Mouse (Mus musculus) left cerebral cortex, postnatal 10 days (tissue): Measurements from ENCODE around the gene Ube4b. TPM values are rescaled to one million over a fixed set of nuclear protein-coding genes. Genes with fewer than 3 reads are reported as not detected.

Experiments
- DNase-seq, 2 experiments: peaks; one replicate each; pipeline ENCODE4 v3.0.0; 2021 to 2022; ENCODE audit warnings: low spot score in 2 of 2, mixed read lengths in 1 of 2; ENCODE audit errors: extremely low spot score in 1 of 2
- intact Hi-C: fragments of 180-260 bp; cut with DNase I; formaldehyde crosslinking; loops from one replicate; pipeline ENCODE4 v1.15.1; 2025
- total RNA-seq, 2 experiments: library from RNA; stranded (reverse); gene quantifications; 2 replicates each; pipeline ENCODE4 v1.2.3; 2021

The Ube4b gene
- total RNA-seq, 2 experiments from 2014 or later: 104 to 119 TPM

- intact Hi-C loops: no loop called here
- no peak for DNase-seq
Observed at GRCm38 (mm10) chr4:149400878-149401590, 25.5 kb downstream of the Ube4b start.

GRCm38 (mm10) chr4:149399331-149399910, 27.1 kb downstream of the Ube4b start:
- intact Hi-C loops: no loop called here
- DNase-seq: no peak

- no peak for DNase-seq
- intact Hi-C loops: no loop called here
Observed at GRCm38 (mm10) chr4:149398181-149398735, 28.3 kb downstream of the Ube4b start.

DNA sequence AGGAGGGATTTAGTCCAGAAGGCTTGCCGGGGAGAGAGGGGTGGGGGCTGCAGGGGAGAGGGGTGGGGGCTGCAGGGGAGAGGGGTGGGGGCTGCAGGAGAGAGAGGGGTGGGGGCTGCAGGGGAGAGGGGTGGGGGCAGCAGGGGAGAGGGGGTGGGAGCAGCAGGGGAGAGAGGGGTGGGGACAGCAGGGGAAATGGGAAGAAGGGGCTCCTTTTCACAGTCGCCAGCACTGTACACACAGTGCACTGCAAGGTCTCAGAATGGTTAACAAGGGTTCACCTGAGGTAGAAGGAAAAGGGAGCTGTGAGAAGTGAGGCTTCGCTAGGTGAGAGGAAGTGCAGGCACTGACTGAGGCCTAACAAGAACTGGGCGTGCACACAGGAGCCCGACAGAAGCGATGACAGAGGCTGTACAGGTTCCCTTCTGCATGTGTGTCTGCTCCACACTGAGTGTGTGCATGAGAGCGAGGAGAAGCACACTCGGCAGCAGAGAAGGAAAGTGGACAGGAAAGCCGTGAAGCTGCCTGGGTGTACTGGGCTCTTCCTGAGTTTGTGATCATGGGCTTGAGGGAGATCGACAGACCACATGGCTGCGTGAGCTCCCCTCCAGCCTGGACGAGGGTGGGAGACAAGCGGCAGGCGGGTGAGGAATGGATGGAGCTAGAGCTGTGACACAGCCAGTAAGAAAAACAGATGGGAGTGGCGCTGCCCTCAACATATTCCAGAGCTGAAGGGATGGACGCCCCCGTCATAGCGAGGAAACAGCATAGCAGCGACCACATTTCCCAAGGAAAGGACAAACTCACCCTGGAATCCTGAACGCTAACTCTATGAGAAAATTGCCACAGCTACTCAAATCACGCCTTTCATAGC, 29.9 kb downstream of the Ube4b start:
- intact Hi-C loops: no loop called here
- DNase-seq: peak in 1 of 2 experiments; percentile 31

DNA sequence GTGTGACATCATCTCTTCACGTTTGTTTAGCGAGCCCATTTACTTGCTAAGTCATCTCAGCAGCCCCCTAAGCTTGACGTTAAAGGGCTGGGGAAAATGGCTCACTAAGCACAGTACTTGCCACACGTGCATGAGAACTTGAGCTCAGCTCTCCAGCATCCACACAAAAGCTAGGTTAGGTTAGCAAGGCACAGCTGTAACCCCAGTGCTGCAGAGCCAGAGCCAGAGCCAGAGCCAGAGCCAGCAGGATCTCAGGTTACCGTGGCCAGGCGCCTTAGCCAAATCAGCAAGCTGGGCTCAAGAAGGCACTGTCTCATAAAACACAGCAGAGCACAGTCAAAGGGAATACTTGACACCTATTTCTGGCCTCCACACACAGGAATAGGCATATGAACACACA, 31.0 kb downstream of the Ube4b start:
- intact Hi-C loops: no loop called here
- no peak for DNase-seq

DNA sequence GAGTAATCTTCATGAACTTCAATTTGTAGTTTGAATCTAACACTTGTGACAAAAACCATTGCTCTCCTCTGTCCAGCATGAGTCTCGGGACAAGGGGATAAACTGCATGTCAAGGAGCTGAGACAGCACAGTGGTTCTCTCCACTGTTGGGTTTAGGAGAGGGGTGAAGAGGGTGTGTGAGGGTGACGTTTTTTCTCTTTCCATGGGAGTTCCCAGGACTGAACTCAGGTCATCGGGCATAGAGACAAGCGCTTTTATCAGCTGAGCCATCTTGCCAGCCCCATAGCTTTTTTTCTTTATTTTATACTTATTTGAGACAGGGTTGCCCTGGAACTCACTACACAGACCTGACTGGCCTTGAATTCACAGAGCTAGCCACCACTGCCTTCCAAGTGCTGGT, 32.3 kb downstream of the Ube4b start:
- intact Hi-C loops: no loop called here
- no peak for DNase-seq

DNA sequence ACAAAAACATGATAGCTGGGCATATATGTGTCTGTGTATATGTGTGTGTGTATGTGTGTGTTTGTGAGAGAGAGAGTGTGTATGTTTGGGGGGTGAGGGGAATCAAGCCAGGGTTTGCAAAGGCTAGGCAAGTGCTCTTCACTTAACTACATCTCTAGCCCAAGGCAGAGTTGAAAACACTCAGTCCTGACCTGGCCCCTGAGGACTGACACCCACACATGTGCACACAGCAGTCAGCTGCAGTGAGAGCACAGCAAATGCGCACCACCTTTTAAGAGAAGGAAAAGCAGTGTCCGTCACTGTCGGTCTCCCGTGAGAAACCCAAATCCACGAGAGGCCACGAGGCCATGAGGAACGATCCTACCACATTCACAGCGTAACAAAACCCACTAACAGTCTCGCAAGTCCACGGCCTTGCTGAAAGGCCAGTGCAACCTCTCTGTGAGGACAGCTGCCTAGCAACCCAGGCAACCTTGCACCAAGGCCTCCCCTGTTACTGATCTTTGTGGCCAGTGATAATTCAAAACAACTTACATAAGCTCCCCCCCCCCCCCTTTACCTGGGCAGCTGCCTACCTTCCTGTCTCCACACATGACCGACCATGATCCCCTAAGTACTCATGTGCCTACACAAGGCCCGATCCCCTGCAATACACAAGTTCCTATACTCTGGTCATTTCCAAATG, 33.1 kb downstream of the Ube4b start:
- intact Hi-C loops: no loop called here
- DNase-seq: no peak

DNA sequence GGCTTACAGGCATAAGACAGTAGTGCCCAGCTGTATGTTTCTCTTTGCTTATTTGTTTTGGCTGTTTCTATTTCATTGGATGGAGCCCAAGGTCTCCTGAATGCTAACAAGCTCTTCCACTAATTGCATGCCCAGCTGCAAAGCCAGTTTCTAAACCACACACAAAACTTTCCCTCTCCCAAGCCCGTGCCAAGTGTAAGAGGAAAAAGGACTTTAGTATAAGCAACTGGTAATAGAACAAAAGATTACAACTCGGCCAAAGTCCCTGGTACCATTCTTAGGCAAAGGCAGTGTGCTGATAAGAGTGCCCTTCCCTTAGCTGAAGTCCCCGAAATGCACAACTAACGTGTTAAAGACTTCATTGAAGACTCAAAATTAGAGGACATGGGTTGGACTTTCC, 34.2 kb downstream of the Ube4b start:
- intact Hi-C loops: no loop called here

GRCm38 (mm10) chr4:149381001-149381400, 45.5 kb downstream of the Ube4b start:
- no peak for DNase-seq
- intact Hi-C loops: no loop called here

More for the DNA sequence above, 34.2 kb downstream of the Ube4b start:
- DNase-seq: no peak

- DNase-seq: peak in 1 of 2 experiments; percentile 29
- intact Hi-C loops: no loop called here
Observed at GRCm38 (mm10) chr4:149379881-149380280, 46.7 kb downstream of the Ube4b start.

DNA sequence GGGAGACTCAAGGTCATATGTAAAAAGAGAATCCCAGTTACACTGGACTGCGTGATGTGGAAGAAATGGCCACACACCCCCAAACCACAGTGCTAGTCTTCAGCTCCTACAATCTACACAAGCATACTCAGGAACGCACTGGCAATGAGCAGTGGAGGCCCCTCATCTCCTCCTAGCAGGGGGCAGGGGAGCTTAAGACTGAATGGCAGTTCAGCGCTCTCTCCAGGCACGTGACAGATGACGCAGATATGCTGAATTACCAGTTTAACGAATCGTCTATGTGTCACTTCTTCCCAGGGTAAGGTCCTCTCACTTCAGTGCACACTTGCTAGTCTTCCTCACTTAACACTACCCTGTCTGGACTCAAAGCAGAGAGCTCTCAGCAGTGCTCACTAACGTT, 47.7 kb downstream of the Ube4b start:
- intact Hi-C loops: no loop called here
- DNase-seq: no peak

GRCm38 (mm10) chr4:149376034-149376433, 50.5 kb downstream of the Ube4b start:
- no peak for DNase-seq
- intact Hi-C loops: no loop called here

DNA sequence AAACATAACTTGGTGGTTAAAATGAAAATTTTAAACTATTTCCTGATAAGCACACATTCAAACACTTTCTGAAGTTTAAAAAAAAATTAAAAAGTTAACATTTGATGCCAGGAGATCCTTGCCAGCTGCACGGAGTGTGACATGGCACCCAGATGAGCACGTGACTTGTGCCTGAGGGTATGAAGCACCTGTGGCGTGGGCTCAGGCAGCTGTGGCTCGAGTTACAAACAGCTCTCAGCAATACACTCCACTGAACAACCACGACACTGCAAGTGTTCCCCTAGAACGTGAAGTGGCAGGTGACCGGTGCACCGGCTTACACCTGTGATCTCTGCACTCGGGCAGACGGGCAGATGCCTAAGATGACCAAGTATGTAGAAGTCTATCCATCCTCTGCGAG, 51.9 kb downstream of the Ube4b start:
- intact Hi-C loops: no loop called here

GRCm38 (mm10) chr4:149373927-149374326, 52.6 kb downstream of the Ube4b start:
- no peak for DNase-seq
- intact Hi-C loops: no loop called here

More for the DNA sequence above, 51.9 kb downstream of the Ube4b start:
- DNase-seq: no peak

DNA sequence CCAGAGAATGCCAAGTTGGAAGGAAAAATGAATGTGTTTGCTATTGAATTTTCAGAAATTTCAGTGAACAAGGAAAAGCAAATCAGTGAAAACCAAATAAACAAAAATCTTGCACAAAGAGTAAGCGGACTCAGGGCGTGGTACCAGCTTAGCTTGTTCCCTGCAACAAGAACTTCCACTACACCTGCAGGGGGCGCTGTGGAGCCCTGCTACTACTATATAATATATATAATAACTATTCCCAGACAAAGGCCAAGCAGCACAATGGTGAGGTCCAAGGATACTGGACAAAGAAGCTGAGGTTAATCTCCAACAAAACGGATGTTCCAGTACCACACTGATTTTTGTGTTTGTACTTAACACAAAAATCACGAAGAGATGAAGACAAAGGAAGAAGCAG, 53.1 kb downstream of the Ube4b start:
- peak in 1 of 2 experiments; percentile 66 for DNase-seq
- intact Hi-C loops: no loop called here

DNA sequence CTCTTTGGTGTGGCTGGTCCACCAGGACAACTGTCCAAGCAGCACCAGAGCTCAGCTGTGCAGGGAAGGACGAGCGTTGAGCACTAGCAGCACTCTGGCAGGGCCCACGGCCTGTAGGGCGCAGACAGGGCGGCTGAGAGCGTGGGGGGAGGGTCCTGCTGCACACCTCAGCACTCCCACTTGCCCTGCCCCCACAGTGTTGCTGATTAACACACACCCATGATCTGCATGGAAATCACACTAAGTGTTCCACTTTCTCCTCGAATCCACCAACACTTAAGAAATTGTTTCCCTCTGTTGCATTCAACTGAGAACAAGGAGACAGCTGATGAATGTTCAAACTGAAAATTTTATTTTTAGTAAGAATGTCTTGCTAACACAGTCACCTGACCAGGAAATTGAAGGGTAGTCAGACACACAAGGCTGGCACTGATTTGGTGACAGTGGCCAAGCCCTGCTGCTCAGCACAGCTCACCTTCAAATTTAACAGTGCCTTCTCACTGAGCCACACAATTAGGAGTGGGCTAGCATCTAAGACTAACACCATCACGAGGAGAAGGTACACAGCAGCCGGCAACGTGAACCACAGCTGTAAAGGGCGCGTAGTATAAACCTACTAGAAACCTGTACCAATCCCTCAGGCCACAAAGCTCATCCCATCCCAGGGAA, 60.7 kb downstream of the Ube4b start:
- peak in 1 of 2 experiments; percentile 48 for DNase-seq
- intact Hi-C loops: no loop called here

DNA sequence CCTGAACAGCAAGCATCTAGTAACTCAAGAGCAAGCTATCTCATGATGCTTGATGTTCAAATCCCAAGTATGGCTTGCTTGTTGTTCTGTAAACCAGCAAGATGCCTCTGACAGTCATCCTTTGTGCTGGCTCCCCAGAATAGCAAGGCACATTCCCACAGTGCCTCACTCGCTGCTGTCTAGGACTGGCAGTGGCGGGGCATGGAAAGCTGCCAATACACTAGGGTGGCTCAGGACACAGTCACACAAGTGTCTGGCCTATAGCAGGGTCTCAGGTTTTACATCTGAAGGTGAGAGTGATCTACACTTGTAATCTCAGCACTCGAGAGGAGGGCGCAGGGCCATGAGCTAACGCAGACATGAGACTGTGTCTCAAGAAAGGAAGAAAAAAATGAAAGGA, 61.7 kb downstream of the Ube4b start:
- peak; percentile 41 to 54 for DNase-seq
- intact Hi-C loops: no loop called here

- intact Hi-C loops: no loop called here
- no peak for DNase-seq
Observed at GRCm38 (mm10) chr4:149361051-149361450, 65.5 kb downstream of the Ube4b start.
